Mouse (Mus musculus) olfactory bulb, adult 2 months (tissue): Measurements from ENCODE around the gene Fam120a.

Experiments used
- CTCF ChIP-seq: fragments of 200-500 bp; IDR thresholded peaks from 2 replicates; pipeline ENCODE4 v1.5.1; 2012; ENCODE audit warnings: low read depth, mild to moderate bottlenecking, low read length, moderate library complexity; ENCODE audit not compliant: insufficient read depth
- POLR2A ChIP-seq: fragments of 200-500 bp; IDR thresholded peaks from 2 replicates; pipeline ENCODE4 v1.6.1; 2012; ENCODE audit warnings: mild to moderate bottlenecking, low read depth, low read length, moderate library complexity; ENCODE audit not compliant: insufficient read depth

DNA sequence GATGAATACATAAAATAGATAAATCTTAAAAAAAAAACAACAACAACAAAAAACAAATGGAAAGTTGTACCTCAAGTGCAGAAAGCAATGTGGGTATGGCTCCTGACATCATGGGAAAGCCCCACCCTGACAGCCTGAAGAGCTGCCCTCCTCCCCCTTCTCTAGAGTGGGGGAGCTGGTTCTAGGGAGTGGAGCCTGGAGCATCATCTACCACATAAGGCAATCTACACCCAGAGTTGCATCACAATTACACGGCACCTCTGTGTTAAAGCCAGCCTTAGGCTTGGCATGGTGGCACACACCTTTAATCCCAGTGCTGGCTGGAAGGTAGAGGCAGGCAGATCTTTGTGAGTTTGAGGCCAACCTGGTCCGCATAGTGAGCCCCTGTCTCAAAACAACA is 6.9 kb upstream of the Fam120a start:
- no peak for TF ChIP-seq POLR2A
- TF ChIP-seq CTCF, result no peak
